Mouse (Mus musculus): ENCODE measurements around the gene Faah. TPM values are rescaled to one million over a fixed set of nuclear protein-coding genes. Genes with fewer than 3 reads are reported as not detected.

Gene Faah
- total RNA-seq (2021) (under 1 TPM; 0.14 to 0.23 TPM), polyA plus RNA-seq (2012; rRNA removed) (0.53 and 1.4 TPM in 2 replicates)
- long read RNA-seq = 0 reads

GRCm38 (mm10) chr4:116017902-116018746 is at the start of gene Faah:
Faah (minus strand) TSS chr4:116017926.
- no peak within 1 kb of the TSS for H3K27ac ChIP-seq
- 18% methylated on average over 18 of the region's 18 CpGs for WGBS
- no peaks in the 10 kb centered on the region for H3K36me3 ChIP-seq (ENCODE audit: control insufficient read depth, insufficient read depth, low read length)
- no peak for DNase-seq
- H3K27me3 ChIP-seq (ENCODE audit: control insufficient read depth, insufficient read depth, low read length) = peaks cover 5% of the 10 kb centered on the region
- no peaks in the 10 kb centered on the region for H3K79me2 ChIP-seq (replicated peaks; ENCODE audit: control insufficient read depth, insufficient read depth, low read length)
- H3K9ac ChIP-seq (ENCODE audit: low read depth, low read length) = peak within 1 kb of the TSS; percentile 67
- intact Hi-C loops (cut with DNase I) = no loop called here
- TF ChIP-seq EP300 (IDR thresholded peaks at IDR 0.05; ENCODE audit: insufficient read depth, low read depth, low read length) (no peak), CTCF (IDR thresholded peaks at IDR 0.05) (no peak), POLR2A (IDR thresholded peaks at IDR 0.05; ENCODE audit: insufficient read depth, low read depth, low read length) (no peak)
- H3K4me3 ChIP-seq = peak within 1 kb of the TSS; percentile 61
- H3K4me1 ChIP-seq (ENCODE audit: control insufficient read depth, insufficient read depth, low read length) = no peaks in the 10 kb centered on the region

- H3K9ac ChIP-seq (ENCODE audit: low read depth, low read length) = no peak overlapping the region
- intact Hi-C loops (cut with DNase I) = no loop called here
- TF ChIP-seq EP300 (IDR thresholded peaks at IDR 0.05; ENCODE audit: insufficient read depth, low read depth, low read length) (no peak), CTCF (IDR thresholded peaks at IDR 0.05) (no peak), POLR2A (IDR thresholded peaks at IDR 0.05; ENCODE audit: insufficient read depth, low read depth, low read length) (no peak)
- 16% methylated on average over 1 of the region's 1 CpGs for WGBS
- DNase-seq = no peak
- no peaks in the 10 kb centered on the region for H3K4me1 ChIP-seq (ENCODE audit: control insufficient read depth, insufficient read depth, low read length)
- H3K27ac ChIP-seq = no peak overlapping the region
- H3K36me3 ChIP-seq (ENCODE audit: control insufficient read depth, insufficient read depth, low read length) = peaks cover 6% of the 10 kb centered on the region
- no peaks in the 10 kb centered on the region for H3K27me3 ChIP-seq (ENCODE audit: control insufficient read depth, insufficient read depth, low read length)
- H3K79me2 ChIP-seq (replicated peaks; ENCODE audit: control insufficient read depth, insufficient read depth, low read length) = no peaks in the 10 kb centered on the region
- no peak overlapping the region for H3K4me3 ChIP-seq
Measured at GRCm38 (mm10) chr4:116063855-116064254, 46.1 kb upstream of the Faah start.

- Histone ChIP-seq H3K9ac (ENCODE audit: low read depth, low read length) (no peak overlapping the region), H3K4me3 (no peak overlapping the region), H3K4me1 (ENCODE audit: control insufficient read depth, insufficient read depth, low read length) (0 out of 2 replicates have a peak, but pooled peaks cover 1% of the 10 kb centered on the region), H3K36me3 (ENCODE audit: control insufficient read depth, insufficient read depth, low read length) (no peaks in the 10 kb centered on the region), H3K27me3 (ENCODE audit: control insufficient read depth, insufficient read depth, low read length) (no peaks in the 10 kb centered on the region), H3K79me2 (replicated peaks; ENCODE audit: control insufficient read depth, insufficient read depth, low read length) (no peaks in the 10 kb centered on the region), H3K27ac (no peak overlapping the region)
- intact Hi-C loops (cut with DNase I) = loop anchor here (10.0 kb wide), 1 partner anchor 224 kb away; the partner anchor contains the start of gene Mknk1
- WGBS = 74% methylated on average over 5 of the region's 5 CpGs
- DNase-seq = no peak
- no peak for TF ChIP-seq CTCF (IDR thresholded peaks at IDR 0.05)
- TF ChIP-seq EP300 (IDR thresholded peaks at IDR 0.05; ENCODE audit: insufficient read depth, low read depth, low read length) = no peak
- TF ChIP-seq POLR2A (IDR thresholded peaks at IDR 0.05; ENCODE audit: insufficient read depth, low read depth, low read length) = no peak
Measured at GRCm38 (mm10) chr4:116059012-116059726, 41.4 kb upstream of the Faah start.

GRCm38 (mm10) chr4:116057559-116057958 is 39.8 kb upstream of the Faah start:
- 0% methylated on average over 1 of the region's 1 CpGs for WGBS
- Histone ChIP-seq H3K79me2 (replicated peaks; ENCODE audit: control insufficient read depth, insufficient read depth, low read length) (no peaks in the 10 kb centered on the region), H3K4me1 (ENCODE audit: control insufficient read depth, insufficient read depth, low read length) (peaks cover 3% of the 10 kb centered on the region; the same call in 1 of the 2 replicates), H3K4me3 (no peak overlapping the region), H3K36me3 (ENCODE audit: control insufficient read depth, insufficient read depth, low read length) (no peaks in the 10 kb centered on the region), H3K27ac (no peak overlapping the region), H3K27me3 (ENCODE audit: control insufficient read depth, insufficient read depth, low read length) (no peaks in the 10 kb centered on the region), H3K9ac (ENCODE audit: low read depth, low read length) (no peak overlapping the region)
- intact Hi-C loops (cut with DNase I) = loop anchor here (10.0 kb wide), 1 partner anchor 223 kb away; the partner anchor contains the start of gene Mknk1
- TF ChIP-seq CTCF (IDR thresholded peaks at IDR 0.05) = no peak
- no peak for TF ChIP-seq EP300 (IDR thresholded peaks at IDR 0.05; ENCODE audit: insufficient read depth, low read depth, low read length)
- TF ChIP-seq POLR2A (IDR thresholded peaks at IDR 0.05; ENCODE audit: insufficient read depth, low read depth, low read length) = no peak
- DNase-seq = no peak

GRCm38 (mm10) chr4:116053399-116053961 is 35.8 kb upstream of the Faah start, which contains the start of gene Nsun4:
Nsun4 (minus strand) TSS chr4:116053876.
- no peaks in the 10 kb centered on the region for H3K36me3 ChIP-seq (ENCODE audit: control insufficient read depth, insufficient read depth, low read length)
- H3K4me1 ChIP-seq (ENCODE audit: control insufficient read depth, insufficient read depth, low read length) = peaks cover 3% of the 10 kb centered on the region; the same call in 1 of the 2 replicates
- peak within 1 kb of the TSS; percentile 95 for H3K27ac ChIP-seq
- intact Hi-C loops (cut with DNase I) = loop anchor here (1.0 to 10.0 kb wide), 2 partner anchors 24 to 219 kb away; partner anchors contain the start of gene Mknk1
- peak within 1 kb of the TSS; percentile 81 for H3K9ac ChIP-seq (ENCODE audit: low read depth, low read length)
- WGBS = under 1% methylated on average over 35 of the region's 35 CpGs
- H3K4me3 ChIP-seq = peak within 1 kb of the TSS; percentile 81
- no peaks in the 10 kb centered on the region for H3K27me3 ChIP-seq (ENCODE audit: control insufficient read depth, insufficient read depth, low read length)
- TF ChIP-seq EP300 (IDR thresholded peaks at IDR 0.05; ENCODE audit: insufficient read depth, low read depth, low read length) (peak; percentile 52; the same call in 1 of the 2 replicates), POLR2A (IDR thresholded peaks at IDR 0.05; ENCODE audit: insufficient read depth, low read depth, low read length) (peak; percentile 91), CTCF (IDR thresholded peaks at IDR 0.05) (peak; percentile 5; the same call in 1 of the 2 replicates)
- H3K79me2 ChIP-seq (replicated peaks; ENCODE audit: control insufficient read depth, insufficient read depth, low read length) = no peaks in the 10 kb centered on the region
- peak; percentile 92 to 94 for DNase-seq
